Mouse (Mus musculus): Measurements from ENCODE around the gene Hsf2bp.

Hsf2bp gene

DNA sequence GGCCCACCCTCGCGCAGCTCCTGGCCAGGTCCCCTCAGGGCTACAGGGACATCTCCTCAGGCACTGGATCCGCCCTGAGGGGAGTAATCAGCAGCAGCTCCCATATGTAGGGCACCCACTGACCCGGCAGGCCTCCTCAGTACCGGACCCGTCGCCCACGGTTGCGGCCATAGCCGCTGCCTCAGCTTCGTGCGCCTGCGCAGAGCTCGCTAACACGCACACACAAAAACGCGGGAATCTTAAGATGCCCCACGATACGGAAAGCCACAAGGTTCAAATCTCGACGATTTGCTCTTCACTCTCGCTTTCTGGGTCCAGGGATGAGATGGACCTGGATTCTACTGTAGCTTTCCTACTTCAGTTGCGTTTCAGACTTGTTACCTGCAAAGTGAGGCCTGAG lies 1.8 kb downstream of the Hsf2bp start:
- DNase-seq (ENCODE audit: low read depth, low spot score), result peak; percentile 71

GRCm38 (mm10) chr17:32031684-32032083 lies 4.5 kb downstream of the Hsf2bp start:
- DNase-seq (ENCODE audit: low read depth, low spot score), result no peak

- no peak for DNase-seq (ENCODE audit: low read depth, low spot score)
Measured at GRCm38 (mm10) chr17:32028301-32028700, 7.8 kb downstream of the Hsf2bp start.

- DNase-seq (ENCODE audit: low read depth, low spot score), result no peak
Measured at GRCm38 (mm10) chr17:32027666-32028065, 8.5 kb downstream of the Hsf2bp start.

- no peak for DNase-seq (ENCODE audit: low read depth, low spot score)
Measured at GRCm38 (mm10) chr17:32025386-32025785, 10.8 kb downstream of the Hsf2bp start.

DNA sequence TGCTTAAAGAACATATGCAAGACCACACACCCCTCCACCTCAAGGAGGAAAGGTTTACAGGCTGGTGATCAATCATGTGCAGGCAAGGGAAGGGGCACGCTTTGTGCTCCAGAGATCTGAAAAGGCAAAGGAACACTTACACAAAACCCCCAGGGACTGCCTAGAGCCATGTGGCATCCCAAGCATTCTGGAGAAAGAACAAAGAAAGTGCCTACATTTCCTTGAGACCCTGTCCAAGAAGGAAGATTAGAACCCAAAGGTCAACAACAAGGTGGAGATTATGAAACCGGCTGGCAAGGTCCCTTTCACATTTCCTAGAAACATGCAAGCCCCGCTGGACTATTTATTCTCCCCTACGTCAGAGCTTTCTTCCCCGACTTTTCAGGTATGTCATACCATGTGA lies 11.5 kb downstream of the Hsf2bp start:
- no peak for DNase-seq (ENCODE audit: low read depth, low spot score)

GRCm38 (mm10) chr17:32023088-32023487 lies 13.1 kb downstream of the Hsf2bp start:
- DNase-seq (ENCODE audit: low read depth, low spot score), result no peak

DNA sequence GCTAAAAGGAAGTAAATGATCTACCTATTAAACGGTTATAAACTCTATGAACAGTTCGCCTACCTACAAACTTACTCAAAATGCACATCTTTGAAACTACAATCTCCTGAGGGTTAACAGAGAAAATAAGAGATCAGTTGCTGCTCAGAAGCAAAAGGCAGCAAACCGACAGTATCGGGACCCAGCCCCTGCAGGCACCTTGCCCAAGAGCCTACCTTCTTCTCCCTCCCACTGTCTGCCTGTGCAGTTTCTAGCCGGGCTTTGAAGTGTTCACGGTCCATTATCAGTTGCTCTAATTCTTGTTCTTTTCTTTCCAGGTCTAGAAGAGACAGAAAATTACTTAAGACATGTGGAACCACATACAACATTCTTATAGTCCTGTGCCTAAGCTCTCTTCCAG lies 13.6 kb downstream of the Hsf2bp start:
- no peak for DNase-seq (ENCODE audit: low read depth, low spot score)

- no peak for DNase-seq (ENCODE audit: low read depth, low spot score)
Measured at GRCm38 (mm10) chr17:32021981-32022380, 14.2 kb downstream of the Hsf2bp start.

- DNase-seq (ENCODE audit: low read depth, low spot score), result no peak
Measured at GRCm38 (mm10) chr17:32018127-32018894, 17.8 kb downstream of the Hsf2bp start.

GRCm38 (mm10) chr17:32016481-32016880 lies 19.7 kb downstream of the Hsf2bp start:
- no peak for DNase-seq (ENCODE audit: low read depth, low spot score)

GRCm38 (mm10) chr17:32013659-32014058 lies 22.5 kb downstream of the Hsf2bp start:
- no peak for DNase-seq (ENCODE audit: low read depth, low spot score)

GRCm38 (mm10) chr17:32012254-32012653 lies 23.9 kb downstream of the Hsf2bp start:
- DNase-seq (ENCODE audit: low read depth, low spot score), result no peak

DNA sequence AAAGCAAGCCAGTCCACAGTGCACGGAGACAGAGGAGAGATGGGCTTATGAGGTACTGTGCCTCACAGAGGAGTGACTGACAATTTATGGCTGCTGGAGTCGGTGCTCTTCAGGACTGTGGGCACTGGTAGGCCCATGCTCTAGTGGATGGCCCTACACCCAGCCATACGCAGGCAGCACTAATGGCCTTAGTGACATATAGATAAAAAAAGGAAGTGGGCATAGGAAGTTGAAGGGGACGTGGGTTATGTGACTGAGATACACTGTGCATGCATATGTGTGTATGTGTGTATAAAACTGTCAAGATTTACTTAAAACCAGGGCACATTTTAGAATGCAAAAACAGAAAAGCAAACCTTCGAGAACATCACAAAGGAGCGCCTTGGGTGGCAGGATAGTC lies 24.5 kb downstream of the Hsf2bp start:
- DNase-seq (ENCODE audit: low read depth, low spot score), result no peak

GRCm38 (mm10) chr17:32006800-32007199 lies 29.3 kb downstream of the Hsf2bp start:
- DNase-seq (ENCODE audit: low read depth, low spot score), result no peak

GRCm38 (mm10) chr17:32003251-32003650 lies 32.9 kb downstream of the Hsf2bp start:
- DNase-seq (ENCODE audit: low read depth, low spot score), result no peak

DNA sequence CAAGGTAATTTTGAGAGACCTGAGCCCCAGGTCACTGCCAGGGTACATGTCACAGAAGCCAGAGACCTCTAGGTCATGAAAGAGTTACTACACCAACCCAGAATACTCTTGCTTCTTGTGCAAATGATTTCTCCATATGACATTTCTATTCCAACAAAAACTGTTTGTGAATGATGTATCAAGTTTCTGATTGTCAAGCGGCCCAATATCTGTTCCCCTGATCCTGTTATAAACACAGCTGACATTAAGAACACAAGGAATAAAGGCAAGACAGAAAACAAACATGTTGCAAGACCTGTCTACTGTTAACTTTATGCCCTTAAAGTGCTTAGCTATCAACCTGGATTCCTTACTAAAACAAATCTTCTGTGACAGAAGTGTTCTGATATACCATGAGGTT lies 37.8 kb downstream of the Hsf2bp start:
- no peak for DNase-seq (ENCODE audit: low read depth, low spot score)

- no peak for DNase-seq (ENCODE audit: low read depth, low spot score)
Measured at GRCm38 (mm10) chr17:31996331-31996730, 39.8 kb downstream of the Hsf2bp start.

DNA sequence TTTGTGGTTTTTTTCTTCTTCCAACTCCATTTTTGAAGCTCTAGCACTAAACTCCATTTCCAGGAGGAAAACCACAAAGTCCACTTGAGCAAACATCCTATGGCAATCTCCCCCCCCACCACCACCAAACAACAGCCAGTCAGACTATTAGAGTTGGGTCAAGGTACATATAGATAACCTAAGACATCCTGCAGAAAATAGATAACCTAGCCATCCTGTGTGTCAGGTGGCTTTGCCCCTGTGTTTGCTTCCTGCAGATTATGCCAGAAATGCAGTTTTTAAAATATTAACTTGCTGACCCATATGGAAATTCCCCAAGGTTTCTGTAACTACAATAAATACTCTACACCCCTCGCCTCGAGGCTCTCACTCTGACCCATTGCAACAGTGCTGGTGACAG lies 40.4 kb downstream of the Hsf2bp start:
- no peak for DNase-seq (ENCODE audit: low read depth, low spot score)

- no peak for DNase-seq (ENCODE audit: low read depth, low spot score)
Measured at GRCm38 (mm10) chr17:31994132-31994531, 42.0 kb downstream of the Hsf2bp start.

GRCm38 (mm10) chr17:31993354-31993753 lies 42.8 kb downstream of the Hsf2bp start:
- DNase-seq (ENCODE audit: low read depth, low spot score), result no peak

- DNase-seq (ENCODE audit: low read depth, low spot score), result no peak
Measured at GRCm38 (mm10) chr17:31992004-31992403, 44.1 kb downstream of the Hsf2bp start.

GRCm38 (mm10) chr17:31989035-31989434 lies 47.1 kb downstream of the Hsf2bp start:
- no peak for DNase-seq (ENCODE audit: low read depth, low spot score)

DNA sequence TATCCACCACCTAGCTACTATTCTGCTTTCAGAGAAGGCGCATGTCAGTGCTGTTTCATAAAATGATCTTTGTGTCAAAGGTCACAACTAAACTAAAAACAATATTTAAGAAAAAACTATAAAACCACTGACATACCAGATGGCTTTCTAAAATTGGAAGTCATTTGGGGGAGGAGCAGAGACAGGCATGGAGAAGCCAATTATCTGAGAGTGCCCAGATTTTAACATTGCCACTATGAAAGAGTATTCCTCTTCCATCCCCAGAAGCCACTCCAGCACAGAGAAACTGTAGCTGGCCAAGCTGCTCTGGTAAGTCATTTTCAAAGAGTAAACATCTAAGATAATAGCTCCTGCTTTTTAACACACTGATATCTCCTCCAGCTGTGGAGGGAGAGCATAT lies 49.2 kb downstream of the Hsf2bp start:
- DNase-seq (ENCODE audit: low read depth, low spot score), result no peak
